Mouse (Mus musculus): ENCODE results near the gene Cd59a.

- TF ChIP-seq CTCF (conservative IDR thresholded peaks at IDR 0.05; ENCODE audit: insufficient read depth, insufficient read length, low read depth, low read length): no peak
- no peak for TF ChIP-seq POLR2A (IDR thresholded peaks at IDR 0.05; ENCODE audit: low read depth, low read length)
Observed at GRCm38 (mm10) chr2:104153345-104153744, 57.7 kb downstream of the Cd59a start.
